Mouse (Mus musculus) forebrain, embryonic 11.5 days (tissue): ENCODE measurements around the gene Gm21969. TPM values are rescaled to one million over a fixed set of nuclear protein-coding genes. Genes with fewer than 3 reads are reported as not detected.
A peak's percentile ranks its signal among the peaks of the same experiment; 100 is the strongest.

ENCODE experiments used
- ATAC-seq: fragments of 200-750 bp; cut with Nextera tagmentation; replicated peaks from 2 replicates; pipeline ENCODE4 v1.8.0; 2017; ENCODE audit warnings: moderate TSS enrichment; ENCODE audit not compliant: low FRiP score
- DNase-seq: peaks from one replicate; pipeline ENCODE4 v3.0.0-alpha.2; 2017; ENCODE audit warnings: low spot score
- H3K27ac ChIP-seq: fragments of 300-500 bp; sonication (generic); 2 replicates; pipeline ENCODE4 v1.5.1; 2014; ENCODE audit warnings: low read depth, low read length
- H3K27me3 ChIP-seq: fragments of 300-500 bp; sonication (generic); 2 replicates; pipeline ENCODE4 v1.6.1; 2014; ENCODE audit warnings: mild to moderate bottlenecking, low read length, mixed read lengths; ENCODE audit not compliant: control insufficient read depth, insufficient read depth
- H3K36me3 ChIP-seq: fragments of 300-500 bp; sonication (generic); 2 replicates; pipeline ENCODE4 v1.6.1; 2014; ENCODE audit warnings: mild to moderate bottlenecking, low read length, moderate library complexity, mixed read lengths; ENCODE audit not compliant: control insufficient read depth, insufficient read depth
- H3K4me1 ChIP-seq: fragments of 300-500 bp; sonication (generic); replicated peaks from 2 replicates; pipeline ENCODE4 v1.6.1; 2014; ENCODE audit warnings: low read length, mixed read lengths; ENCODE audit not compliant: control insufficient read depth, insufficient read depth
- H3K4me2 ChIP-seq: fragments of 300-500 bp; sonication (generic); 2 replicates; pipeline ENCODE4 v1.6.1; 2014; ENCODE audit warnings: low read depth, mild to moderate bottlenecking, low read length, moderate library complexity, mixed read lengths; ENCODE audit not compliant: severe bottlenecking
- H3K4me3 ChIP-seq: fragments of 300-500 bp; sonication (generic); 2 replicates; pipeline ENCODE4 v1.5.1; 2014; ENCODE audit warnings: low read depth, low read length
- H3K9ac ChIP-seq: fragments of 300-500 bp; sonication (generic); 2 replicates; pipeline ENCODE4 v1.6.1; 2014; ENCODE audit warnings: low read length
- H3K9me3 ChIP-seq: fragments of 300-500 bp; sonication (generic); 2 replicates; pipeline ENCODE4 v1.6.1; 2016; ENCODE audit warnings: low read length, mixed read lengths; ENCODE audit not compliant: control insufficient read depth
- WGBS: fragments of 180-500 bp; shearing (Covaris S2); extraction: QIAGEN DNeasy Blood & Tissue Kit; methylation state at CpG from one replicate; pipeline ENCODE4 v1.1.7; 2014; 5-methylcytosine and 5-hydroxymethylcytosine counted together
- polyA plus RNA-seq: library from polyadenylated mRNA; unstranded; fragments of >200 nt; fragmentation: Nextera tagmentation; extraction: Ambion mirVana; gene quantifications from 2 replicates; pipeline ENCODE4 v1.2.1, GENCODE M21; 2014

The Gm21969 gene
- polyA plus RNA-seq, 1 experiment from 2014 or later: not detected

DNA sequence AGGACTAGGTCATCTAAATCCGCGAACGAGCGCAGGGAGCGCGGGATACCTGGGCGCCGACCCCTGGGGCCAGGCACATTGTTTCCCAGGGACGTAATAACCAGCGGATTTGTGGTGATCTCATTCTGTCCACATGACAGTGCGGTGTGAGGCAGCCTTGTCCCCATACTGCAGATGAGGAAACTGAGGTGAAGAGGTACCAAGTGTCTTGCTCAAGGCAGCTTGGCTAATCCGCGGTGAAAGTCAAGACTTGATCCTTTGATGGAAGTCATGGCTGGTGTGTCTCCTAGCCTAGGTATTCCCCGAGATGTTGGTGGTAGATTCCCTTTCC, 27.3 kb upstream of the Gm21969 start:
- peak overlapping the region; percentile 75 for H3K4me3 ChIP-seq
- no peak overlapping the region for H3K27ac ChIP-seq
- H3K9me3 ChIP-seq: no peaks in the 10 kb centered on the region
- no peak for ATAC-seq
- H3K27me3 ChIP-seq: no peaks in the 10 kb centered on the region; the same call in none of the 2 replicates
- H3K9ac ChIP-seq: peak overlapping the region; percentile 72
- no peaks in the 10 kb centered on the region for H3K36me3 ChIP-seq
- peak overlapping the region; percentile 99 for H3K4me2 ChIP-seq
- no peak for DNase-seq
- H3K4me1 ChIP-seq: peaks cover 24% of the 10 kb centered on the region
- 9% methylated on average over 14 of the region's 14 CpGs for WGBS

DNA sequence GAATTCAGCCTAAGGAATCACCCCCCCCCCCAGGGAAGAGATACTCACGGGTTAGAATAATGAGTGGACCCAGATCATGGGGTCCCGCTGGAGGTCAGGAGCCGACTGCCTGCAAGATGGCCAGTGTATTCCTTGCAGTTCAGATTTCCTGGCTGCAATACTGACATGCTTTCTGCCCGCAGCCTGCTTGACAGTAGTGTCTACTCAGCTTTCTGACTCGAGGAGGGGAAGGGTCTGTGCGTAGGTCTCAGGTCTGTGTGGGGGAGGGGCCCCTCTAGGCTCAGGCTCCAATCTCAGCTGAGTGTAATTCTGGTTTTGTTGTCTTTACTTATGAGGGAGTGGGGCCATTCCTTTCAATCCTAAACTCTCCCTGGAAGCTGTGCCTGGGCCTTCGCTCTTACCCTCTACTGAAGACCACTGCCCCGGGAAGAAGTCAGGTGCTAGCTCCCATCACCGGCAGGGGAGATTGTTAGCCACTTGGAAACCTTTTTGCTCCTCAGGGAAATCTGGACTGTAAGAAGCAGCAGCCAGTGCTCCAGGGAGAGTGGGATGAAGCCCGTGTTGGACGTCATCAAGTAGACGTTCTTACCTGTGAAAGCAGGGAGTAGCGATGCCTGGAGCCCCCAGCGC, 26.6 kb upstream of the Gm21969 start:
- Histone ChIP-seq H3K4me2 (peak overlapping the region; percentile 99; the same call in 1 of the 2 replicates), H3K9ac (no peak overlapping the region), H3K36me3 (no peaks in the 10 kb centered on the region), H3K27me3 (no peaks in the 10 kb centered on the region; the same call in none of the 2 replicates), H3K9me3 (no peaks in the 10 kb centered on the region), H3K27ac (no peak overlapping the region), H3K4me3 (peak overlapping the region; percentile 75; the same call in 1 of the 2 replicates), H3K4me1 (peaks cover 29% of the 10 kb centered on the region)
- ATAC-seq (no peak), DNase-seq (no peak)
- 59% methylated on average over 14 of the region's 14 CpGs for WGBS

DNA sequence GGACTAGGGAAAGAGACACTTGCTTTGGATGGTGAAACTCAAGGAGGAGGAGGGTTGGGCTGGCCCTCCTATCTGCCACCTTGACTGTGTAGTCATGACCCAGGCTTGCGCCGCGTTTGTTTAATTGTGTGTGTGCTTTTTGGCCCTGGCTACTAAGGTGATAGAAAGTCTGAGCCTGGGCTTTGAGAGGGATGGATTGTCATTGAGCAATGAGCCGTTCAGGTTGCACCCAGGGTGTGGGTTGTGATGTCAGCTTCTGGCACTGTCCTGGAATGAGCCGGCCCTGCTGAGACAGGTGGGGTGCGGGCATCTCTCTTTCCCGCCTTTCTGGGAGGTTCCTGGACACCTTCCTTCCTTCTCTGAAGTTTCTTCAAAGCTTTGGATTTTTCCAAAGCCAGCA, 26.0 kb upstream of the Gm21969 start:
- ATAC-seq (no peak), DNase-seq (no peak)
- no peak overlapping the region for H3K4me3 ChIP-seq
- peaks cover 32% of the 10 kb centered on the region for H3K4me1 ChIP-seq
- 86% methylated on average over 7 of the region's 7 CpGs for WGBS
- H3K9me3 ChIP-seq: no peaks in the 10 kb centered on the region
- no peaks in the 10 kb centered on the region for H3K36me3 ChIP-seq
- H3K27me3 ChIP-seq: no peaks in the 10 kb centered on the region; the same call in none of the 2 replicates
- no peak overlapping the region for H3K9ac ChIP-seq
- H3K4me2 ChIP-seq: no peak overlapping the region
- H3K27ac ChIP-seq: no peak overlapping the region

- H3K9me3 ChIP-seq: no peaks in the 10 kb centered on the region
- H3K27ac ChIP-seq: no peak overlapping the region
- ATAC-seq (no peak), DNase-seq (no peak)
- no peaks in the 10 kb centered on the region for H3K36me3 ChIP-seq
- WGBS: 93% methylated on average over 8 of the region's 8 CpGs
- H3K9ac ChIP-seq: no peak overlapping the region
- H3K4me1 ChIP-seq: peaks cover 32% of the 10 kb centered on the region
- H3K4me3 ChIP-seq: no peak overlapping the region
- no peak overlapping the region for H3K4me2 ChIP-seq
- no peaks in the 10 kb centered on the region; the same call in none of the 2 replicates for H3K27me3 ChIP-seq
Measured at GRCm38 (mm10) chr4:139578389-139578788, 24.6 kb upstream of the Gm21969 start.

GRCm38 (mm10) chr4:139579003-139579402, 24.0 kb upstream of the Gm21969 start:
- Histone ChIP-seq H3K27ac (no peak overlapping the region), H3K4me3 (no peak overlapping the region), H3K4me2 (no peak overlapping the region), H3K4me1 (peaks cover 26% of the 10 kb centered on the region), H3K9ac (no peak overlapping the region), H3K9me3 (no peaks in the 10 kb centered on the region), H3K27me3 (no peaks in the 10 kb centered on the region; the same call in none of the 2 replicates), H3K36me3 (no peaks in the 10 kb centered on the region)
- ATAC-seq (no peak), DNase-seq (no peak)
- 68% methylated on average over 10 of the region's 10 CpGs for WGBS

- Histone ChIP-seq H3K9me3 (no peaks in the 10 kb centered on the region), H3K27me3 (no peaks in the 10 kb centered on the region; the same call in none of the 2 replicates), H3K27ac (no peak overlapping the region), H3K9ac (no peak overlapping the region), H3K4me1 (peaks cover 26% of the 10 kb centered on the region), H3K4me3 (no peak overlapping the region), H3K36me3 (no peaks in the 10 kb centered on the region), H3K4me2 (no peak overlapping the region)
- ATAC-seq (no peak), DNase-seq (no peak)
- WGBS: 76% methylated on average over 6 of the region's 6 CpGs
Measured at GRCm38 (mm10) chr4:139579466-139579865, 23.5 kb upstream of the Gm21969 start.

DNA sequence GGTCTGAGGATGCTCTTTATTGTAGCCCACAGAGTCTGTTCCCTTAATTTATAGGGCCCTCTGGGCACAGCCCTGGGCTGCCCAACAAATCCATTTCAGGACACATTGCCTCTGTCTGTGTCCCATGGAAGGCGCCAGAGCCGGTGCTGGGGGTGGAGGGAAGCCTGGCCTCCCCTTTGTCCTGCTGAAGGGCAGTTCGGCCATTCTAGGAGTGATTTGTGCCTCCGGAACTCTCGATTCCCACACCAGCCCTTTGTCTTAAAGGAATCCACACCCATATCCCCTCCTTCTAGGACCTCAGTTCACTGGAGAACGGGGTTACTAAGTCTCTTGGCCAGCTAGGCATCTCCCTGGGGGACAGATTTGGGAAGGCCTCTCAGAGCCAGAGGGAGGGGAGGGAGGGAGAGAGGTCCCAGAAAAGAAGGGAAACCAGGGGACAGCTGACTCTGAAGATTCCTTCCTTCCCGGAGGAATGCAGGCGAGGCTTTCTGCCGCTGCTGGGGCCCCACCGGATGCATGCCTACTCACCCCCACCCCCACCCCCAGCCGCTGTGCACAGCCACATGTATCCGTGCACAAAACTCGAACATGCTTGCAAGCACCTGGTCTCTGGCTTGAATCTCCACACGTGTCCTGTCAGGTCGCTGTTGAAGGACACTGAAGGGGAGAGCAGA, 22.2 kb upstream of the Gm21969 start:
- peak overlapping the region; percentile 19 for H3K27ac ChIP-seq
- no peaks in the 10 kb centered on the region for H3K36me3 ChIP-seq
- peak overlapping the region; percentile 24; the same call in 1 of the 2 replicates for H3K4me2 ChIP-seq
- H3K4me3 ChIP-seq: no peak overlapping the region
- H3K9ac ChIP-seq: peak overlapping the region; percentile 49
- DNase-seq: no peak
- H3K27me3 ChIP-seq: no peaks in the 10 kb centered on the region; the same call in none of the 2 replicates
- no peak for ATAC-seq
- WGBS: 6% methylated on average over 15 of the region's 15 CpGs
- H3K9me3 ChIP-seq: no peaks in the 10 kb centered on the region
- H3K4me1 ChIP-seq: peaks cover 21% of the 10 kb centered on the region

- DNase-seq: no peak
- no peaks in the 10 kb centered on the region for H3K9me3 ChIP-seq
- no peaks in the 10 kb centered on the region; the same call in none of the 2 replicates for H3K27me3 ChIP-seq
- peaks cover 16% of the 10 kb centered on the region for H3K4me1 ChIP-seq
- H3K27ac ChIP-seq: peak overlapping the region; percentile 19
- H3K4me2 ChIP-seq: no peak overlapping the region; the same call in 1 of the 2 replicates
- 0 out of 2 replicates have a peak overlapping the region, but pooled peaks have one; percentile 5 for H3K9ac ChIP-seq
- H3K36me3 ChIP-seq: no peaks in the 10 kb centered on the region
- WGBS: 61% methylated on average over 6 of the region's 6 CpGs
- ATAC-seq: no peak
- H3K4me3 ChIP-seq: no peak overlapping the region
Measured at GRCm38 (mm10) chr4:139581427-139582051, 21.4 kb upstream of the Gm21969 start.
